Mouse (Mus musculus): ENCODE data around the gene Gm14685. TPM values are rescaled to one million over a fixed set of nuclear protein-coding genes. Genes with fewer than 3 reads are reported as not detected.
"Not testable (repeated sequence)": the region's sequence is repeated elsewhere in the genome, so short reads cannot be mapped to it uniquely, and the experiment has no call there.

Gm14685 gene
- not detected for total RNA-seq (2021)

- not testable (repeated sequence) for DNase-seq
Measured at GRCm38 (mm10) chrX:73116747-73117146, at the start of gene Gm14685. TSS of gene Gm14685 (plus strand) at chrX:73117047.

- not testable (repeated sequence) for DNase-seq
Measured at GRCm38 (mm10) chrX:73082267-73083055, 34.4 kb upstream of the Gm14685 start, which contains the start of gene Xlr4a. TSS of gene Xlr4a (minus strand) at chrX:73082478.

GRCm38 (mm10) chrX:73096941-73097508 lies 19.8 kb upstream of the Gm14685 start, which contains the start of gene Xlr3a:
TSS of gene Xlr3a (minus strand) at chrX:73097095.
- not testable (repeated sequence) for DNase-seq

DNA sequence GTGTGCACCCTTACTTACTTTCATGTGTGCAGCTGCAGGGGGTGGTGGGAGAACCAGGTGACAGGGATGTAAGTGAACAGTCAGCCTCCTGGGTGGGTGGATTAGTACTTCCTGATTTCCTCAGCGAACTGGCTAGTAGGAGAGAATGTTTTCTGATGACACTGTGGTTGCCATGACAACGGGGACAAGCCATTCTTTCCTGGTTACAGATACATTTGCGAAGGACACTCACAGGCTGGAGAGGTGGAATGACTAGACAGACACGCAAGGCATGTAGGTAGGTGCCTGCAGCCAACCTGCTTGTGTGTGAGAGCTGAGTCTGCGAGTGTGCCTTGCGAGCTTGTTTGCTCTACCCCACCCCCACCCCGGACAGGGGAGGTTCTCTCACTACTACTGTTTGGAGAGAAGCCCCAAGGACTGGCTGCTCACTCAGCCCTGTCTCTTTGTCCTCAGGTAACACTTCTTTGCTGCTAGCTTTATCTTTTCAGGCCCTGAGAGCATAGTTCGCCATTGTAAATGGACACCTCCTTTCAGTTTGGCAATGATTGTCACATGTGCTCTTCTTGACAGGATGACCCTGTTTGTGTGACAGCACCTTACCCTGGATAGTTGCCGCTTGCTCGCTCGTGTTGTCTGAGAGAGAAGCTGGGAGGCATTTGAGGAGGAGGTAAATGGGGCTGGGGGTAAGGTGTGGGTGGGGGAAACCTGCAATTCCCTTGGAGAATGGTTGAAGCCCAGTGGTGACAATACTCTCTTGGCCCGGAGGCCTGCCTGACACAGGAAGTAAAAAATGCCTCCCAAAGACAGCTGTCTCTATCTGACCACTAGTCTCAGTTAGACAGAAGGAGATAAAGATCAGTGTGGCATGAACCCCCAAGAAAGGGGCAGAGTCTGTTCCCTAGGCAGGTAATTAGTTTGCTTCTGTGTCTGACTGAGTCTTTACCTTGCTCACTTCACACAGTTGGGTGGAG lies 6.3 kb downstream of the Gm14685 start:
- not testable (repeated sequence) for DNase-seq

DNA sequence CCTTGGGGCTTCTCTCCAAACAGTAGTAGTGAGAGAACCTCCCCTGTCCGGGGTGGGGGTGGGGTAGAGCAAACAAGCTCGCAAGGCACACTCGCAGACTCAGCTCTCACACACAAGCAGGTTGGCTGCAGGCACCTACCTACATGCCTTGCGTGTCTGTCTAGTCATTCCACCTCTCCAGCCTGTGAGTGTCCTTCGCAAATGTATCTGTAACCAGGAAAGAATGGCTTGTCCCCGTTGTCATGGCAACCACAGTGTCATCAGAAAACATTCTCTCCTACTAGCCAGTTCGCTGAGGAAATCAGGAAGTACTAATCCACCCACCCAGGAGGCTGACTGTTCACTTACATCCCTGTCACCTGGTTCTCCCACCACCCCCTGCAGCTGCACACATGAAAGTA lies 26.4 kb downstream of the Gm14685 start:
- DNase-seq: not testable (repeated sequence)

GRCm38 (mm10) chrX:73148496-73148895 lies 31.6 kb downstream of the Gm14685 start, which contains the start of gene Xlr5b:
TSS of gene Xlr5b (plus strand) at chrX:73148796.
- DNase-seq: not testable (repeated sequence)

- not testable (repeated sequence) for DNase-seq
Measured at GRCm38 (mm10) chrX:73149350-73149749, 32.5 kb downstream of the Gm14685 start, which contains the start of gene DXBay18. TSS of gene DXBay18 (minus strand) at chrX:73149450.

- not testable (repeated sequence) for DNase-seq
Measured at GRCm38 (mm10) chrX:73176889-73177288, 60.0 kb downstream of the Gm14685 start, which contains the start of gene Spin2d. TSS of gene Spin2d (minus strand) at chrX:73176989.

Other genes with a start within 250 kb of the Gm14685 start
- gene Cetn2, start 198.6 kb upstream of the Gm14685 start, total RNA-seq (2021): 10 to 100 TPM; 35.4 to 36.6 TPM
- 10 to 100 TPM; 15.9 to 16.3 TPM for gene Nsdhl, start 198.5 kb upstream of the Gm14685 start, total RNA-seq (2021)
- gene Zfp185, start 129.7 kb upstream of the Gm14685 start, total RNA-seq (2021): 1 to 10 TPM; 2.3 to 2.6 TPM
- gene Pnma5, start 79.9 kb upstream of the Gm14685 start, total RNA-seq (2021): under 1 TPM; 0.14 to 0.19 TPM
- gene Pnma3, start 52.3 kb upstream of the Gm14685 start, total RNA-seq (2021): not detected
- gene Xlr4a, start 34.6 kb upstream of the Gm14685 start, total RNA-seq (2021): 1 to 10 TPM in 1 of 2 experiments, not detected in 1; 1.0 TPM
- under 1 TPM; 0.60 to 0.72 TPM for gene Xlr3a, start 20.0 kb upstream of the Gm14685 start, total RNA-seq (2021)
- not detected for gene Xlr5b, start 31.7 kb downstream of the Gm14685 start, total RNA-seq (2021)
- gene DXBay18, start 32.4 kb downstream of the Gm14685 start, total RNA-seq (2021): not detected
- gene Spin2d, start 59.9 kb downstream of the Gm14685 start, total RNA-seq (2021): not detected
- gene Xlr3b, start 75.2 kb downstream of the Gm14685 start, total RNA-seq (2021): 1 to 10 TPM in 1 of 2 experiments, under 1 TPM in 1; 0.92 to 6.2 TPM
- 1 to 10 TPM in 1 of 2 experiments, under 1 TPM in 1; 0.20 to 1.3 TPM for gene Xlr4b, start 97.3 kb downstream of the Gm14685 start, total RNA-seq (2021)
- 1 to 10 TPM; 7.1 to 7.2 TPM for gene F8a, start 111.2 kb downstream of the Gm14685 start, total RNA-seq (2021)
- gene Xlr4c, start 126.1 kb downstream of the Gm14685 start, total RNA-seq (2021): not detected
- gene Xlr3c, start 148.3 kb downstream of the Gm14685 start, total RNA-seq (2021): not detected
- not detected for gene Xlr5a, start 175.9 kb downstream of the Gm14685 start, total RNA-seq (2021)
- gene Xlr5c, start 175.9 kb downstream of the Gm14685 start, total RNA-seq (2021): not detected
- gene Gm45015, start 219.8 kb downstream of the Gm14685 start, total RNA-seq (2021): not detected
- gene Zfp275, start 225.6 kb downstream of the Gm14685 start, total RNA-seq (2021): 10 to 100 TPM; 12.2 to 12.3 TPM